Mouse (Mus musculus): ENCODE measurements around the gene Lrrc41. TPM values are rescaled to one million over a fixed set of nuclear protein-coding genes. Genes with fewer than 3 reads are reported as not detected.

Gene Lrrc41
- total and polyA plus RNA-seq, 2 experiments from 2014 or later: 35.9 to 85.5 TPM

- Histone ChIP-seq H3K9me3 (replicated peaks; ENCODE audit: control insufficient read depth, low read length) (no peaks in the 10 kb centered on the region), H3K36me3 (replicated peaks; ENCODE audit: control insufficient read depth, insufficient read depth, low read length) (peaks cover 35% of the 10 kb centered on the region; the same call in 1 of the 2 replicates), H3K4me1 (ENCODE audit: control insufficient read depth, insufficient read depth) (no peaks in the 10 kb centered on the region), H3K9ac (replicated peaks; ENCODE audit: low read depth, low read length) (no peak overlapping the region), H3K27me3 (ENCODE audit: control insufficient read depth, insufficient read depth, low read length) (no peaks in the 10 kb centered on the region), H3K4me3 (ENCODE audit: low read depth, low read length) (no peak overlapping the region), H3K27ac (ENCODE audit: low read depth) (no peak overlapping the region), H3K4me2 (ENCODE audit: low read depth, low read length) (no peak overlapping the region)
- no peak for ATAC-seq (ENCODE audit: insufficient read depth, low read depth)
- WGBS: 88% methylated on average over 2 of the region's 2 CpGs
- DNase-seq (ENCODE audit: low spot score): no peak
- TF ChIP-seq CTCF (IDR thresholded peaks at IDR 0.05; ENCODE audit: low read depth): no peak
- TF ChIP-seq EP300 (IDR thresholded peaks at IDR 0.05; ENCODE audit: low read depth): no peak
Measured at GRCm38 (mm10) chr4:116046604-116047003, 28.5 kb upstream of the Lrrc41 start.

GRCm38 (mm10) chr4:116047681-116048080, 27.4 kb upstream of the Lrrc41 start:
- no peak overlapping the region for H3K4me3 ChIP-seq (ENCODE audit: low read depth, low read length)
- H3K9ac ChIP-seq (replicated peaks; ENCODE audit: low read depth, low read length): no peak overlapping the region
- H3K9me3 ChIP-seq (replicated peaks; ENCODE audit: control insufficient read depth, low read length): no peaks in the 10 kb centered on the region
- no peak overlapping the region for H3K27ac ChIP-seq (ENCODE audit: low read depth)
- peaks cover 27% of the 10 kb centered on the region; the same call in 1 of the 2 replicates for H3K36me3 ChIP-seq (replicated peaks; ENCODE audit: control insufficient read depth, insufficient read depth, low read length)
- no peak for TF ChIP-seq CTCF (IDR thresholded peaks at IDR 0.05; ENCODE audit: low read depth)
- no peak for TF ChIP-seq EP300 (IDR thresholded peaks at IDR 0.05; ENCODE audit: low read depth)
- 91% methylated on average over 1 of the region's 1 CpGs for WGBS
- no peak overlapping the region for H3K4me2 ChIP-seq (ENCODE audit: low read depth, low read length)
- DNase-seq (ENCODE audit: low spot score): no peak
- ATAC-seq (ENCODE audit: insufficient read depth, low read depth): no peak
- no peaks in the 10 kb centered on the region for H3K27me3 ChIP-seq (ENCODE audit: control insufficient read depth, insufficient read depth, low read length)
- peaks cover 4% of the 10 kb centered on the region; the same call in 1 of the 2 replicates for H3K4me1 ChIP-seq (ENCODE audit: control insufficient read depth, insufficient read depth)

- H3K27ac ChIP-seq (ENCODE audit: low read depth): no peak overlapping the region
- TF ChIP-seq CTCF (IDR thresholded peaks at IDR 0.05; ENCODE audit: low read depth) (no peak), EP300 (IDR thresholded peaks at IDR 0.05; ENCODE audit: low read depth) (no peak)
- H3K4me2 ChIP-seq (ENCODE audit: low read depth, low read length): no peak overlapping the region
- peaks cover 4% of the 10 kb centered on the region; the same call in 1 of the 2 replicates for H3K4me1 ChIP-seq (ENCODE audit: control insufficient read depth, insufficient read depth)
- no peaks in the 10 kb centered on the region for H3K27me3 ChIP-seq (ENCODE audit: control insufficient read depth, insufficient read depth, low read length)
- no peak overlapping the region for H3K4me3 ChIP-seq (ENCODE audit: low read depth, low read length)
- H3K9ac ChIP-seq (replicated peaks; ENCODE audit: low read depth, low read length): no peak overlapping the region
- H3K36me3 ChIP-seq (replicated peaks; ENCODE audit: control insufficient read depth, insufficient read depth, low read length): peaks cover 27% of the 10 kb centered on the region; the same call in 1 of the 2 replicates
- no peak for ATAC-seq (ENCODE audit: insufficient read depth, low read depth)
- WGBS: 53% methylated on average over 7 of the region's 7 CpGs
- H3K9me3 ChIP-seq (replicated peaks; ENCODE audit: control insufficient read depth, low read length): no peaks in the 10 kb centered on the region
- no peak for DNase-seq (ENCODE audit: low spot score)
Measured at GRCm38 (mm10) chr4:116048130-116048920, 26.7 kb upstream of the Lrrc41 start.

- DNase-seq (ENCODE audit: low spot score) (no peak), ATAC-seq (ENCODE audit: insufficient read depth, low read depth) (no peak)
- peaks cover 4% of the 10 kb centered on the region; the same call in 1 of the 2 replicates for H3K4me1 ChIP-seq (ENCODE audit: control insufficient read depth, insufficient read depth)
- TF ChIP-seq CTCF (IDR thresholded peaks at IDR 0.05; ENCODE audit: low read depth) (no peak), EP300 (IDR thresholded peaks at IDR 0.05; ENCODE audit: low read depth) (no peak)
- no peak overlapping the region for H3K9ac ChIP-seq (replicated peaks; ENCODE audit: low read depth, low read length)
- no peak overlapping the region for H3K4me2 ChIP-seq (ENCODE audit: low read depth, low read length)
- H3K9me3 ChIP-seq (replicated peaks; ENCODE audit: control insufficient read depth, low read length): no peaks in the 10 kb centered on the region
- H3K27ac ChIP-seq (ENCODE audit: low read depth): no peak overlapping the region
- peaks cover 20% of the 10 kb centered on the region; the same call in 1 of the 2 replicates for H3K36me3 ChIP-seq (replicated peaks; ENCODE audit: control insufficient read depth, insufficient read depth, low read length)
- WGBS: 76% methylated on average over 3 of the region's 3 CpGs
- no peak overlapping the region for H3K4me3 ChIP-seq (ENCODE audit: low read depth, low read length)
- no peaks in the 10 kb centered on the region for H3K27me3 ChIP-seq (ENCODE audit: control insufficient read depth, insufficient read depth, low read length)
Measured at GRCm38 (mm10) chr4:116049211-116049610, 25.9 kb upstream of the Lrrc41 start.

GRCm38 (mm10) chr4:116052526-116053293, 22.4 kb upstream of the Lrrc41 start:
- peaks cover 4% of the 10 kb centered on the region; the same call in 1 of the 2 replicates for H3K4me1 ChIP-seq (ENCODE audit: control insufficient read depth, insufficient read depth)
- H3K4me3 ChIP-seq (ENCODE audit: low read depth, low read length): peak overlapping the region; percentile 62
- DNase-seq (ENCODE audit: low spot score): peak; percentile 24
- H3K27ac ChIP-seq (ENCODE audit: low read depth): peak overlapping the region; percentile 93
- 0 out of 2 replicates have a peak, but pooled peaks cover 10% of the 10 kb centered on the region for H3K36me3 ChIP-seq (replicated peaks; ENCODE audit: control insufficient read depth, insufficient read depth, low read length)
- WGBS: 9% methylated on average over 21 of the region's 22 CpGs
- ATAC-seq (ENCODE audit: insufficient read depth, low read depth): peak; percentile 28; the same call in 1 of the 2 replicates
- no peaks in the 10 kb centered on the region for H3K27me3 ChIP-seq (ENCODE audit: control insufficient read depth, insufficient read depth, low read length)
- H3K9me3 ChIP-seq (replicated peaks; ENCODE audit: control insufficient read depth, low read length): no peaks in the 10 kb centered on the region
- peak overlapping the region; percentile 49 for H3K9ac ChIP-seq (replicated peaks; ENCODE audit: low read depth, low read length)
- H3K4me2 ChIP-seq (ENCODE audit: low read depth, low read length): peak overlapping the region; percentile 85
- TF ChIP-seq CTCF (IDR thresholded peaks at IDR 0.05; ENCODE audit: low read depth): peak; percentile 30
- no peak for TF ChIP-seq EP300 (IDR thresholded peaks at IDR 0.05; ENCODE audit: low read depth)
